Mouse (Mus musculus) embryo, embryonic 10.5 days (tissue): ENCODE measurements at regions not wholly inside any gene's neighbourhood (a gene's known extent, or its start where the extent isn't known, plus 50 kb on each side); places are given as distances from the start of the nearest gene placed in this dataset.

Experiments used
- DNase-seq: peaks from one replicate; pipeline ENCODE4 v3.0.0-alpha.2; 2015; ENCODE audit warnings: low spot score

GRCm38 (mm10) chr6:31085063-31085759 is 126.3 kb upstream of the Klf14 start:
- DNase-seq, result no peak

GRCm38 (mm10) chr6:31085760-31086108 is 126.9 kb upstream of the Klf14 start:
- no peak for DNase-seq

- DNase-seq, result no peak
Observed at GRCm38 (mm10) chr6:31086283-31086682, 127.4 kb upstream of the Klf14 start.

- no peak for DNase-seq
Observed at GRCm38 (mm10) chr6:31086798-31087360, 128.0 kb upstream of the Klf14 start.

GRCm38 (mm10) chr6:31087511-31087910 is 128.6 kb upstream of the Klf14 start:
- DNase-seq, result no peak

DNA sequence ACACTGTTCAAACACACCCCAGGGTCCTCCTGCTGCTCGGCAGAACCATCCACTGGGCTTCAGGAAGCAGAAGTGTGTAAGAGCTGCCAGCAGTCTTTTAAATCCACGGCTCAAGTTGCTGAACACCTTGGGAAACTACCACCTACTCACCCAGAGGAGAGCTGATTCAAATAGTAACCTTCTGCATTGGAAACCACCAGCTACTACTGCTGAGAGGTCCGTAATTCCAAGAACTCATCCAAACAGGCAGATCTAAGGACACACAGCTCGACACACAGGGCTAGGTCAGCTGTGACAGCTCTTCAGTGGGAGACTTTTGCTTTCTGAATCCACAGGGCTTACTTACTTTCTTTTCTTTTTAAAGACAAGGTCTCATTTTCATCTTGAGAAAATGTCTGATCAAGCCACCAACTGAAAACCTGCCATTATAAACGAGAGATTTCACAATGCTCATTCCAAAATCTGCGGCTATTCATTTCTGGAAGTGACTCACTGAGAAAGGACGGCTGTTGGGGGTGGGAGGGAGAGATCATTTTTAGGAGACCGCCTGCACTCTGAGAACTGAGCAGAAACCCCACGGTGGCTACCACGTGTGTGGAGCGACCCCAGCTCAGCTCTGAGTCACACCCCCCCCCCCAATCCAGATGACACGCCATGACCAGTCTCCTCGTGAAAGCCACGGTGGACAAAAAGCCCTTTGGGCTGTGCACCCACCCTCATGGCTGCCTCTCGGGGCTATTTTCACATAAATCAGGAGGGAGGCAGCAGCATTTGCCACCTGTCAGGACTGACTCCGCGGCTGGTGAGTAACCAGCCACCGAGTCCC is 129.5 kb upstream of the Klf14 start:
- DNase-seq, result no peak

GRCm38 (mm10) chr6:31088973-31089368 is 130.1 kb upstream of the Klf14 start:
- DNase-seq, result no peak

DNA sequence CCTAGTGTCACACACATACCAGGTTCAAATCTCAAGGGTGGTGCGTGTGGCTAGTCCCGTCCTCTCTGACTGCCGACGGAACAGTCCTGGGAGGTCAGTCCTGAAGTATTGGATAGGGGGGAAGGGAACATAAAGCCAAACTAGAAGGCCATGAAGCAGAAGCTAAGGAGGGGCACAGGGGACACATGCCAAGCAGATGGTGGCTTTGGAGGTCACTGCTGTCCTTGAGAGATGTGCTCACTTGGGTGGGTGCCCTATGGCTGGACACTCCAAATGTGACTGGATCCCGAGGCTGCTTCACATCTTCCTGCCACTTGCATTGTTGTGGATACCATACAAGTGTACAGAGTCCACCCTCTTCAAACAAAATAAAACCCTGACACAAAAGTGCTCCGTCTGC is 131.4 kb upstream of the Klf14 start:
- no peak for DNase-seq

DNA sequence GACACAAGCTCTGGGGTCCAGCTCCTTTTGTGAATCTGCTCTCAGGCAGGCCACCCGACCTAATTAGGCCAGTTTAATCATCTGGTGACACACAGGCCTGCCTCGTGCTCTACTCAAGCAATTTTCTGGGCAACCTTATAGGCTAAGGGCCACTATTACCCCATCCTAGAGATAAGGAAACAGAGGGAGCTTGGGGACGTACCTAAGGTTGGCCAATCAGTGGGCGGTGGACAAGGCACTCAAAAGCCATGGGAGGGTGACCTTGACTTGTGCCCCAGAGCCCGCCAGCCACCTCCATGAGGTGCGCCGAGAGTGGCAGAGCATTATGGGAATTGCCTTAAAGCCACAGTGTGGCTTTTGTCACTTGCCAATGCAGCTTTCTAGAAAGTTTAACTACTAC is 131.9 kb upstream of the Klf14 start:
- no peak for DNase-seq

DNA sequence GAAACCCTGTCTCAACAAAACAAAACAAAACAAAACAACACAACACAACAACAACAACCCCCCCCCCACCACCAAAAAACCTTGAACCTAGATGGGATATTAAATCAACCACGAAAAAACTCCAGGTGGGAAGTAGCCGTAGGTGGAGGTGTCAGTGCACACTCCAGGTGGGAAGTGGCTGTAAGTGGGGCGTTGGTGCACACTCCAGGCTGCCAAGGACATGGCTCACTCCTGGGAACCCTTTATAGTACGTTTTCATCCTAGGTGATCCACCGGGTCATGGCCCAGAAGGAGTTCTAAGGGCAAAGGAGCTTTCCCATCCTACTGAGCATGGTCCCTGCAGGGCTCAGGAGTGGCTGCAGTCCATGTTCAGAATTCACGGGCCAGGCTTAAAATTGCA is 133.4 kb upstream of the Klf14 start:
- DNase-seq, result no peak

DNA sequence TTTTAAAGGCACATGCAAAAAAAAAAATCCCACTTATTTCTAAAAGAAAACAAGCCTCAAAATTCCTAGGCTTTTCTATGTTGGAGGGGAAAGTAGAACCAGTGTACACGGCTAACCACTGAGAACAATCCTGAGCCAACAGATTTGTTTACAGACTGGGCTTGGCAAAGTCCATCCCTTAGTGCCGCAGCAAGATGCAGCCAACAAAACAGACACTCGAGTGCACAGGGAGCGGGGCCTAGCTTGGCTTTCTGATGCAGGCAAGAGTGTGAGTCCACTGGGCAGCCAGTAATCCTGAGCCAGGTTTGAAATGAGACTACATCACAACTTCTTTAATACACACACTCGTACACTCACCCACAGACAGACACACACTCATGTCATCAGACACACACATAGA is 133.9 kb upstream of the Klf14 start:
- DNase-seq, result no peak

DNA sequence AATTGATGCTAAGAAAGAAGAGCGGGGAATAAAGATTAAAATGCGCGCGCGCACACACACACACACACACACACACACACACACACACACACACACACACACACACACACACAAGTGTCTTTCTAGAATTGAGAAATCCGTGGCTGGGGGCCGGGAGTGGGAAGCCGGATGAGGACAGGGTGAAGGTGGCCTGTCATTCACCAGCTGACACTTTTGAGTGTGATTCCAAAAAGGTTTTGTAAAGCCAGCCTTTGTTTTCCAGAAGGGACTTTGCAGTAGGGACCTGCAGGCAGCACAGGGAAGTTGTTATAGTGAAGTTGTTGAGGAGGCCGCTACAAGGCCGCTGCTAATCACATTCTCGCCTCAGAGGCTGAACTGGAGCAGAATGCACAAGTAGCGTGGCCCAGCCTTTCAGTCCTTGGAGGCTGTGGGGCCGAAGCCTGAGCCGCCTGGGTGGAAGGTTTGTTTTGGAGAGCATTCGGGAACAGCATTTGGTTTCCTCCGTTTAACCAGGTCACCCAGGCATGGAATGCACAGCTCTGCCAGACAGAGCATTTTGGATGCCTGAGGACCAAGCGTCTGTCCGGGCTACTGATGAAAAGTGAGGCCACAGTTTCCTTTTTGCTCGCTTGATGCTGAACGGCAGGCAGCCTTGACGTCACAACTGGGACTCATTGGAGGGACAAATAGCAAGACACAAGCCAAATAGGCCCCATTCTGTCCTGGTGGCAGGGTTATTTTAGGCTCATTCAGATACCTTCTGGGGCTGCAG is 137.3 kb upstream of the Klf14 start:
- peak; percentile 57 for DNase-seq

DNA sequence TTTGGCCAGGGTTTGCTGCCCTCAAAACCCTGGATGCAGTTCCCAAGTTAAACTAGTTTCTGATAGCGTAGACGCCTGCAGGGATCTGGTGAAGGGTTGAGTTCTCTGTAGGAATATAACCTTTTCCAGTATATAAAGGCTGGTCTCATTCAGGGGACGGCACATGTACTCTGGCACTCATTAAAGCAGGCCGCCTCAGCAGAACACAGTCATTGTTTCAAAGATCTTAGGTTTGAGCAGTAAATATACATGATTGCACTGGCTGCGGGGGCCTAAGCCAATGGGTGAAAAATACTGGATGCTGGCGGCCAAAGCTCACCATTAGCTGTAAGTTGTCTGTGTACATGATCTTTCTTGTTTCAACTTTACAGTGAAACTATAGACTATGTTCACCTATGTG is 137.9 kb upstream of the Klf14 start:
- no peak for DNase-seq

DNA sequence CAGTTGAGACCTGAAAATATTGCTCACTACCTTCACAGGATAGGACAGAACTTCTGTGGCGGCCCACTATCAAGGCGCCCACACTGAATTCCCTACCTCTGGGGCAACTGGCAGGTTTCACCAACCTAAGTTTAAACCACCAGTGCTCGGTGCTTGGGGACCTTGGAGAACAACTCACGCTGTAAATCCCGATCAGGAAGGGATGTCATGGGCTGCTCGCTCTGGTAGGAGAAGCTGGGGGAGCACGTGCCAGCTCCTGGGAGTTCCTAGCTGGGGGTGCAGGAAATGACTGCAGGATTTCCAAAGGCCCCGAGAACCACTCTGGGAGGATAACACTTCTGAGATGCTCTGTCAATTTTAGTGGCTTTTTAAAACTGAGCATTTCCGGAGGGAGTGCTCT is 138.4 kb upstream of the Klf14 start:
- no peak for DNase-seq

DNA sequence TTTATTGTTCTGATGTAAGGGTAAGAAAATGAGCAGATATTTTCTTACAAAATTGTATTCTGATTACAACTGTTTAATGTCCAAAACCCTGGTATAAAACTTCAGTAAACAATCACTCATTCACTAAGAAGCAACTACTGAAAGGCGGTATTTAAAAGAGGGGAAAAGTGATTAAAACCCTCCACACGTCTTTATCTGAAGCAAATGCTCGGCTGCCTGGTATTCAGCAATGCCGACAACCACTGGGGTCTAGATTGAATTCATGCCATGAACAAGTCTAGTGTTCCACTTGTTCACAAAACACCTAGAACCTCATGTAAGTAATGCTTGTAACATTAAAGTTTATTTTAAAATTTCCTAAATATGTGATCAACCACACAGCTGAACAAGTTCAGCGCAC is 139.2 kb upstream of the Klf14 start:
- no peak for DNase-seq

- no peak for DNase-seq
Observed at GRCm38 (mm10) chr6:31100084-31100579, 141.3 kb upstream of the Klf14 start.

DNA sequence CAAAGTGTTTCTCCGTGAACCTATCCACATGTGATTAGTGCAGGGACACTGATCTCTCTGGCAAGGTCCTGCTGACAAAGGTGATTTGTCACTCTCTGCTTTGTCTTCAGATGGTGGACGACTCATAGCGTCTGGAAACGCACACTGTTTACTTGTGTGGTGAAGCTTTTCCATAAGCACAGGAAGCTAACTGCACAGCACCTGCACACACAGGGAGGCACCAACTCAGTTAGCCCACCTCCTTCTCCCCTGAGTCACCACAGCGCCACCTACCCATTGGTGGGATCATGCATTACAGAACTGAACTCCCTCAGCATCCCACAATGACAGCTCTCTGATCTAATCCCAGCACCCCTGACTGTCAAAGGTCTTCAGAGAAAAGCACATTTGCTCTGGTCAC is 141.9 kb upstream of the Klf14 start:
- no peak for DNase-seq

GRCm38 (mm10) chr6:31106144-31106836 is 147.4 kb upstream of the Klf14 start:
- DNase-seq, result no peak

DNA sequence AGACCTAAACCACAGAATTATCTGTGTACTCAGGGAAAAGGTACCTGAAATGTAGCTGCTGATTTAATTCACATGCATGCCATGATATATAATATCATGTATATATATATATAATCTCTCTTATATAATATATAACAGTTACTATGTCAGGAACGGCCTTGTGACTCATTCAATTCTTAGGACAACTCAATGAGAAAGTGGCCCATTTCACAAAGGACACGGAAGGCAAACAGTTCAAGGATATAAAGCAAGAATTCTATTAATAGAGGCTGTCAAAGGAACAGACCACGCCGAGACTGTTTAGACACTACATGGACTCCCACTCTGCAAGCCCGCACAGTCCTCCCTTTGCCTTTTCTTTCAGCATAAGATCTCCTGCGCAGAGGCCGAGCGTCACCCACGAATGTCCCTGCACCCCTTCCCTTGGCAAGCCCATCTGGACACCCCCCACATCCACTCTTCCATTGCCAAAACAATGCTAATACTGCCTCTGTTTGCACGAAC is 148.0 kb upstream of the Klf14 start:
- DNase-seq, result no peak

DNA sequence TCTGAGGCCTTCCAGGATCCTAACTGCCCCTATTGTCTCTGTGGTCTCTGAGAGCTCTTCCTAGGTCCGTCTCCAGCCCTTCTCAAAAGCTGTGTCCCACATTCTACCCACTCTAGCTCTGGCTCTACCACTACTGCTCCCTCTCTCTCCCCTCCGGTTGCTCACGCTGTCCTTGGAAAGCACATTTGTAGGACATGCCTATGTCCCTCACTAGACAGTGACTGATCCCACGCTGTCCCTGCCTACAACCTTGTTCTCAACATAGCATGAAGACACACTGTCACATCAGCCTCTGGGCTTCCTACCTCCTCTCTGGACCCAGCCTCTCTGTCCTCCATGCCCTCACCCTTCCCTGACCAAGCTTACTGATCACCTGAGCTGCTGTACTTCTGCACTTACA is 148.5 kb upstream of the Klf14 start:
- no peak for DNase-seq

DNA sequence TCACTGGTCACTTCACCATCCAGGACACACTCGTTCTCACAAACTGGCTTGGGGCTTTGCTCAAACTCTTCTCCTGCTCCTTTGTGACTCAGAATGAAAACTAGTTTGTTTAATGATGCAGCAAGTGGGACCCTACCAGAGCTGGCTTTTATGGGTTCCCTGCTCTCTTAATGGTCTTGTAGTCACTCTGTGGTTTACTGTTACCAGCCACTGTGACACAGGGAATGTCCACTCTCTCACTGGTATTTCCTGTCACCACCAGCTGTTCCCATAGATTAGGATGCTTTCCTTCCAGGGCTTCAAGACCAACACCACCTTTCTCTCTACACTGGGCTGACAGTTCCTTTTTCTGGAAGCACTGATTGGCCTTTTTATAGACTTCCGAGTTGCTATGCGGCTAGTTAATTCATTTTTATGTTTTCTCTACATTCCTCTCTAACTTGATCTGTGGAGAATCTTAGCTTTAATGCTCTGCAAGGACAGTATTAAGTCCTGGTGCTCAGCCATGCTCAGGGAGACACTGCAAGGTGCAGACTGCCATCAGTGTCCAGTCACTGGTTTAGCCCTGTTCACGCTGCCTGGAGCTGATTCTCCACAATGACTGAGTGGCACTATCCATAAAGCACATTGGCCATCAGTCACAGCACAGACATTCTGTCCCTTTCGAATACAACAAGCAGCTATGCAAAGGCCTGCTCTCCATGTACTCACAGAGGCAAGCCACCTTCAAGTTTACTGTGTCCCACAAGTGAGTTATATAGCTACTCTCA is 149.2 kb upstream of the Klf14 start:
- no peak for DNase-seq
